Mouse (Mus musculus) B cell, adult 2 months (primary cell): Measurements from ENCODE around the gene Slc2a8.
A peak's percentile ranks its signal among the peaks of the same experiment; 100 is the strongest.

Experiments
- DNase-seq, 2 experiments: peaks; one replicate each; pipeline ENCODE4 v3.0.0; 2022

The Slc2a8 gene

DNA sequence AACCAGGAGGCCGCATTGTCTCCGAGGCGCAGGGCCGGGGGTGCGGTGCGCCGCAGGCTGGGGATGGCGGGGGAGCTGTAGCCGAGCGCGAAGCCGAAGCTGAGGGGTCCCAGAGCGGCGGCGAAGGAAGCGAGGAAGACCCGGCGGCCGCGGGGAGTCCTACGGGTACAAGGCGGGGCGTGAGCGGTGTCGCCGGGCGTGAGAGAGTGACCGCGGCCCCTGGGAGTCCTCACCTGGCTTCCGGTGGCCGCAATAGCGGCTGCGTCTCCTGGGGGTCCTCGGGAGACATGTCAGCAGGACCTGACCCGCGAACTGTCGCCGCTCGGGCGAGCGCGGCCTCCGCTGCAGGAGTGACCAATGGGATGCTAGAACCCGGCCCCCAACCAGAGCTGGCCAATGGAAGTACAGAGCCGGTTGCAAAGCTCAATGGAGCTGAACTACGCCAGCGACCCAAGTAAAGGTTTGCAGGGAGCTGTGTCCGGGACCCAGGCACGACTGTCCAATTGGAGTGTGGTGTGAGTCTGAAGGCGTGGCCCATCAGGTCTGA, at the start of gene Slc2a8:
Gene Slc2a8 (minus strand): TSS at position 359 of the 547 bp plus-strand sequence.
- DNase-seq, result peak; percentile 75

DNA sequence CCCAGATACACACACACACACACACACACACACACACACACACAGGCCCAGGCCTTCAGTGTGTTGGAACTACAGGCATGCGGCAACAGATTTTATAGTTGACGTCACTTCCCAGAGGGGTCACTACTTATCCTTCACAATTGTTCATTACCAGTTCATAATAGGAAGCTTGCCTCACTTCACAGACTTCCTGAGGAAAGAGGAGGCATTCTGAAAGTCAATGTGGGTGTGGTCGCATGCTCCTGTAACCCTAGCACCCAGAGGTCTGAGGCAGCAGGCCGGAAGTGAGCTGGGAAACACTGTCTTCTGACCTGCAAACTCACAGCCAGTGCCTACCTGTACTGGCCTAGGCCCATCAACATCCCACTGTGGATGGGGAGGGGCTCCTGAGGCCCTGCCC, 43.2 kb upstream of the Slc2a8 start:
- DNase-seq, result peak; percentile 28 to 29

DNA sequence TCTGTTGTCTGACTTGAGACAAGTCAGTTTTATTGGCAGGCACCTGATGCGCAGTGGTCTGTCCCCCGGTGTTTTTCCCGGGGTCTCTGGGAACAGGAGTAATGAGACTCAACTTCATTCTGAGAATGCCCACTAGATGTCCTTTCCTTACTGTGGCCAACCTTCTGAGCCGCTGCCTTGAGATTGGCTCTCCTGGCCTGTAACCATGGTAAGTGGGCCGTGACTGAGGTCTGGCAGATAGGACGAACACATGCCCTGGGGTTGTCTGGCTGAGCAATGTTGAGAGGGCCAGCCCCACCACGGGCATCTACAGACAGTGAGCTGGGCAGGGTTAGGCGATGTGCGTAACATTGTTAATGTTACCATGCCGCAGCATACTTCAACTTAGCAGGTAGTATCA, 42.7 kb upstream of the Slc2a8 start:
- no peak for DNase-seq

DNA sequence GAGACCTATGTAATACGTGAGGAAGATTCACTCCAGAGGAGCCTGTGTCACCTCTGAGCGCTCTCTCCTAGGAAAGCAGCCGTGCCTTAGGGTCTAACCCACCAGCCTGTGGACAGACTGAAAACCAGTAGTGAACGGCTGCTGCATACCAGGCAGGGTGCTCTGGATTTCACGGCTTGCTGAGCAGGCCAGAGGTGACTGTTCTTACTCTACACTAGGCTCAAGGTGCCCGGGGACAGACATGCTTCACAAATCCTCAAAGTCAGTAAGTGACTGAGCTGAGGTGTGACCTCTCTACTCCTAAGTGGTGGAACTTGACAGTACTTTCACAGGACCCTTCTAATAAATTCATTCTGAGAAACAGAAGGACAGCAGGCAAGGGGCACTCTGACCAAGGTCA, 41.0 kb upstream of the Slc2a8 start:
- no peak for DNase-seq

DNA sequence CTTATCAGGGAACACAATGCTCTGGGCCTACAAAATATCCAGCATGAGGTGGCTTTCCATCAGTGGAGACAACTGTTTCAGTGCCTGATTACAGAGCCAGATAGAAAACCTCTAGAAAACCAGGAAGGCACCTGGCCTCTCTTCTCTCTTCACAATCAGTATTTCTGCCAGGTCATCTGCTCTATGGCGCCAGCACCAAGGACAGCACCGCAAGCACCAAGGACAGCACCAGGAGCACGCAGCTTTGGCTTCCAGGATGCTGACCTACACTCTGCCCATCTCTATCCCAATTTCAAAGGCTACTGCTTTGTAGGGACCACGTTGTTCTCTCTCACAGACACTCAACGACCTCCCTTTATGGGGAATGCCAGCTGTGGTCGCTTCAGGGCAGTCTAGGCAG, 36.1 kb upstream of the Slc2a8 start:
- peak; percentile 42 to 46 for DNase-seq

DNA sequence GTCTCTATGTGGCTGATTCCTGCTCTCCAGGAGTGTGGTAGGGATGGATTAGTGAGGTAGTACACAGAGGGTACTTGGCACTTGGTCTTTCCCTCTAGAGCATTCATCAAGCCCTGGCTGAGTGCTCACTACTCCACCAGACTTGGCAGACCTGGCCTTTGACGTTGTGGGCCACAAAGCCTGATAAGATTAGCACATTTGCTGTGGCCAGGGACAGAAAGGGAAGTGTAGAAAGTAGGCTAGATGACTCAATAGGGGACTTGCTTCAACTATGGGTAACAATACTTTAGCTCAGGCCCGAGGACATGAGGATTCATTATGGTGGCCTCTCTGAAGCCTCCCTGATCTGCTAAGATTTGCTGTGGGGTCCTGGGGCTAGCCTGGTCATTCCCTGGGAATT, 35.3 kb upstream of the Slc2a8 start:
- DNase-seq, result no peak

DNA sequence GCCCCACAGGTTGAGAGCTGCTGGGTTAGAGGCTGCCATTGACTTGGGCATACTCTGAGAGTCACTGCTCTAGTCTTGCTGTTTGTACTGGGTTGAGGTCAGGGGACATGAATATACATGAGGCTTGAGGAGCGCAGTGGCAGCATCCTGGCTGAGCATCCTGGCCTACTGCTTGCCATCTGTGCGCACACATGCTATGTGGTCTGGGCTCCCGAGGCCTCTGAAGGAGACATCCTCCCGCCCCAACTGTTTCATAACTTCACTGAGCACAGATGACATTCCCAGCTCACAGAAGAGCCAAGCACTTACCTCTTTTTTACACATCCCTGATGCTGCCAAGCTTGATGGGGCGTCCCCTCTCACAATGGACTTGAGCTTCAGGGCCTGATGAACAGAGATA, 33.0 kb upstream of the Slc2a8 start:
- DNase-seq, result no peak

DNA sequence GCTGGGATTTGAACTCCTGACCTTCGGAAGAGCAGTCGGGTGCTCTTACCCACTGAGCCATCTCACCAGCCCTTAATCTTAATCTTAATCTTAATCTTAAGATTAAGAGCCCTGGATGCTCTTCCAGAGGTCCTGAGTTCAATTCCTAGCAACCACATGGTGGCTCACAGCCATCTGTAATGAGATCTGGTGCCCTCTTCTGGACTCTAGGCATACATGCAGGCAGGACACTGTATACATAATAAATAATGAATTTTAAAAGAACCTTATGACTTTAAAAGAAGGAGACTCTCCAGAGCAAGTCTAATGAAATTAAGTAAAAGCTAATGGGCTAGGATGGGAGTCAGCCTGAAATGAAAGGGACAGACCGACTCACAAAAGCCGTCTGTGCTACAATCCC, 27.2 kb upstream of the Slc2a8 start:
- peak in 1 of 2 experiments; percentile 8 for DNase-seq

DNA sequence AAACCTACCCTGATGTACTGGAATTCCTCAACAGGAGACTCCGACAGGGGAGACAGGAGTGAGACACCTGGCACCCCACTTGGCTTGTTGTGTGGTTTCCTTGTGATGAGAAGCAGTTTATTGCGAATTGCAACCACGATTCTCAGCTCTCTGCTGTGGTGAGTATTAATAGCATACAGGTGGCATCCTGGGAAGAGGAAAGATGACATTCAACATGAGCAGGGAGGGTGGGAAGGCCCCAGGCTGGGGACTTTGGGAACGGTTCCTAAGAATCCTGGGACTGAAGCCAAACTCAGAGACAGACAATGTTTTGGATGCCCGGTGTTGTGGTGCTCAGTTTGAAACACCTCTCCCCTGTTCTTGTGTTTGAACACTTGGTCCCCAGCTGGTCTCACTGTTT, 23.2 kb upstream of the Slc2a8 start:
- no peak for DNase-seq

DNA sequence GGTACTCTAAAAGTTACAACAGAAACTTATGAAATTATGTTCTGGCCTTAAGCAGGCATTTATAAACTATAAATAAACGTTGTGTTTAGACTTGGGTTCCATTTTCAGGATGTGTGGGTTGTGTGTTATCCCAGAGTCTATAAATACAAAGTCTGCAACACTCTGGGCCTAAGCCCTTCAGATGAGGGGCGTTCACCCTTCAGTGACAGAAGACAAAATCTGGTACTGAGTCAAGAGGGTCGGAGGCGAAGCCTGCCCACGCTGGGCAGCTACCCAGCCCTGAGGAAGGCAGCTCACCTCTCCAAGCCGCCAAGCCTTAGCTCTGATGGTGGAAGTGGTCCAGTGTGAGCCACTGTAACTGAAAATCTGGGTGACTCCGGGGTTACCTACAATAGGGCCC, 20.3 kb upstream of the Slc2a8 start:
- no peak for DNase-seq

DNA sequence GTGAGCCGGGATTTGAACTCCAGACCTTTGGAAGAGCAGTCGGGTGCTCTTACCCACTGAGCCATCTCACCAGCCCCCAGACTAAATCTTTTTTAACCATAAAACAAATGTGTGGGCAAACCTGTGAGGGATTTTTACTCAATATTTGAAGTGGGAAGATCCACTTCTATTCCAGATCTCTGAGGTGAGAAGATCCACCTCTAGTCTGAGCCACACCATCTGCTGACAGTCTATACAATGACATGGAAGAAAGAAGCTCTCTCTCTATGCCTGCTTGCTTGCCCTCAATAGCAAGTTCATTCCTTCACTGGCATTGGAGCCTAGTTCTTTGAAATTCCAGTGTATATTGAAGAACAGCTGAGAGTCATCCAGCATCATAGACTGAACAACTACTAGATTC, 17.9 kb upstream of the Slc2a8 start:
- DNase-seq, result no peak

DNA sequence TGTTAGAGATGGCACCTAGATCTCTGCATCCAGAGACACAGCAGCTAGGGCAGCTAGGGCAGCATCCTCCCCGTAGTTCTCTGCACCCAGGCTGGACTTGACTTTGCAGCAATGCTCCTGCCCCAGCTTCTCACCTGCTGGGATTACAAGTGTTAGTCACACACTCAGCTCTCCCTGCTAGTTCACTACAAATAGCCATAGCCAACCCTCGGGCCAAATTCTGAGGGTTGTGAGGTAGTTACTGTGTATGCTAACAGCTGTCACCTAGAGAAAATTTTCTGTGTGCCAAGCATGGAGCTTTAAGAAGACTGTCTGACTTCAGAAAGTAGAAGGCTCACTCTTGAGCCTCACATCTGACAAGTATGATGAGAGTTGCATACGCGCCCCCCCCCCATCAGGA, 15.9 kb upstream of the Slc2a8 start:
- no peak for DNase-seq

DNA sequence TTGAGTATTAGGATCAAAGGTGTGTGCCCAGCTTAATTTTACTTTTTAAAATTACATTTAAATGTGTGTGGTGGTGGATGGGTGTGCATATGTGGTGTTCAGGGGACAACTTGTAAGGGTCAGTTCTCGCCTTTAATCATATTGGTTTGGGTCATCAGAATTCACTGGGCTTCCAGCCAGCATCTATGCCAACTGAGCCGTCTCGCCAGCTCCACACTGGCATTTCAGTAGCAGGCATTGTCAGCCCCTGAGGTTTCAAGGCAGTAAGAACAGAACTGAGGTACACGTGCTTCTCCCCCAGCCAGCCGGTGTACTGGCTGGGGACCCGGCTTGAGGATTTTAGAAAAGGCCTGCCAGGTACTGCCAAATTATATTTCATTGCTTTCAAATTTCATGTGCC, 15.2 kb upstream of the Slc2a8 start:
- DNase-seq, result no peak

DNA sequence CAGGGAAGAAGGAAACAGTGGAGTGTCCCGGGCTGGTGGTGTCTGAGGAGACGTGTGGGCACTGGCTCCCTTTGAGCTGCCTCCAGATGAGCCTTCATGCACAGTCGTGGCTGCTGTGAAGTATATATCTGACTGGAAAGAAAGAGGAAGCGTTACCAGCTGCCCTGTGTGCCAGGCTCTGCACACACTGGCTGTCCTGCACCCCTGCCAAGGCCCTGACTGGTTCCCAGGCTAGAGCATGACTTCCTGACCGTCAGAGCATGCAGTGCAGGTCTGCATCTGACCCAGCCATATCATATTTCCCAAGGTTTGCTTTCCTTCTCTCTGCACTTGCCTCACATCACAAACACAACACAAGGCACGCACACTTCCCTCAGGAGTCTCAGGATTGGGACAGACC, 10.2 kb upstream of the Slc2a8 start:
- DNase-seq, result no peak

DNA sequence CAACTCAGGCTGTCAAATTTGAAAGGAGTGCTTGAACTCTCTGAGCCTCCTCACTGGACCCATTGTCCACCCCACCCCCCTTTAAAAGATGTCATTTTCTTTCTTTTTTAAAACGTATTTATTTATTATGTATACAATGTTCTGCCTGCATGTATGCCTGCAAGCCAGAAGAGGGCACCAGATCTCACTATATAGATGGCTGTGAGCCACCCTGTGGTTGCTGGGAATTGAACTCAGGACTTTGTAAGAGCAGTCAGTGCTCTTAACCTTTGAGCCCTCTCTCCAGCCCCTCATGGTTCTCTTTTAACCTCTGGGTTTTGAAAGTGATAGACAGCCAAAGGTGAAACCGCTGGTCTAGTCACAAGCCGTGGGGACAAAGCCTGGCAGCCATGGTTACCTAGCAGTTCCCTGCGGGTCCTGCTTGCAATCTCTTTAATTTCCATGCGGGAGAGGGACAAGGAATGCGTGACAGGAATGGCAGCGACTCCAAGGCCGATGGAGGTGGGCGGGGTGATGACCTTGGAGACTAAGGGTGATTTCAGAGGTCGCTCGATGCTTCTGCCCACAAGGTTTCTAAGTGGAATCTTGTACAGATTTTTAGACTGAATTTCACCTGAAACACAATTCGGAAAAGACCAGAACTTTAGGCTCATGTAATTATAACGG, 8.4 kb upstream of the Slc2a8 start:
- peak; percentile 53 to 56 for DNase-seq

DNA sequence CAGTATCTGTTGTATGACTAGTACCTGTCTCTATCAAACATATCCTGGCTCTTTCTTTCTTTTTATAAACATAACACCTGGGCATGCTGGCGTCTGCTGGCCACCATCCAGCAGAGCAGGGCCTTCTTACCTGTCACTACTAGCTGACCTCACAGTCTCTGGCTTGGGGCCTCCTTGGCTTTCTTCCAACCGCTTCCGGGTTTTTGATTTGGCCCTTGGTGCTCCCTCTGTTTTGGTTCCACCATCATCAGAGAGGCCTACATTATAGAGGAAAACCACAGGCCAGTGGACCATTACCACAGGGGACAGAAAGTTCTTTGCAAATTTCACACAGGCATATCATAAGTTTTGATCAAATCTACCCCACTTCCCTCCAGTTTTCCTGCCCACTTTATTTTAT, 7.5 kb upstream of the Slc2a8 start:
- DNase-seq, result no peak

DNA sequence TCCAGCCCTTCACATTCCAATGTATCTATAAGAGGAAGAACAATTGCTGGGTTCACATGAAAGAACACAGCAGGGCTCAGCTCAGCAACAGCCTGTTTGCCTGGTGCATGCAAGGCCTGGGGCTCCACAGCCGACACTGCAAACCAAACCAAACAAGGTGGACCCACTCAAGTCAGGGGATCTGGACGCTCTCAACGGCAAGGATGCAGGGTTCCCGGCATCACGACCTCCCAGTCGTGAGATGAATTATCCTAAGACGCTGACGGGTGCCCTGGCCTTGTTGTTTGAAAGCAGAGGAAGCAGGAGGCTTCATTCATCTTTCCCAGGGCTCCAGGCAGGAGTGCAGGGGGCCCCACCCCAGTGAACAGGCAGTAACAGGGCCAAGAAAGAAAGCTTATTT, 4.0 kb upstream of the Slc2a8 start:
- no peak for DNase-seq

DNA sequence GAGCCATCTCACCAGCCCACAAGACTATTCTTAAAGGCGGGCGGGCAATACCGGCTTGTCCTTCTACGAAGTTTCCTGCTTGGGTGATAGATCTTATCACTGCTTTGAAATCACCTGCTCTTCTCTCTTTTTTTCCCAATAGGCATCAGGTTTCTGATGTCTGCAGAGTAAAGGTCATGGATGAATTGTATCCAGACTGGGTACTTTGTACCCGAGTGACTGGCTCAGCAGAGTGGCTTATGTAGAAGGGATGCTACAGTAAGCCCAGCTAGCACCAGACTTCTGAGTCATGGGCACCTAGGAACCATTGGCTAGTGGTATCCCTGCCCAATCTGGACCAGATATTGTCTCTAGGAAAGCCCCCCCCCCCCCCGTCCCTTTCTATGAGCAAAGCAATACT, 1.7 kb upstream of the Slc2a8 start:
- DNase-seq, result no peak

DNA sequence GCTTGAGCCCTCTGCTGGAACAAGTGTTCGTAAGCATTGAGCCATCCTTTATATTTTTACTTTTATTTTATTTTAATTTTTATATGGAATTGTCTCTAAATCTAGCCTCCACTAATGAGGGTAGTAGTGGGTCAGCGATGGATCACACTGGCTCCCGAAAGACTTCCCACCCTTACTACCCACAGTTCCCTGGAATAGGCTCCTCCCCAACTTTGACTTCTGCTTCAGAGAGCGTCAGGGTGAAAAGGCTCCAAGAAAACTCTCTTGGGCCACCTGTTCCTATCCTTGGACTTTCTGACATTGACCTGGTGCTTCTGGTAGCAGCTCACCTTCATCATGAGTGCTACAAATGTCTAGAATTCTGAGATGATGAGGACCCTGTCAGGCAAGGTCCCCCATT, 817 bp upstream of the Slc2a8 start:
- DNase-seq, result no peak

DNA sequence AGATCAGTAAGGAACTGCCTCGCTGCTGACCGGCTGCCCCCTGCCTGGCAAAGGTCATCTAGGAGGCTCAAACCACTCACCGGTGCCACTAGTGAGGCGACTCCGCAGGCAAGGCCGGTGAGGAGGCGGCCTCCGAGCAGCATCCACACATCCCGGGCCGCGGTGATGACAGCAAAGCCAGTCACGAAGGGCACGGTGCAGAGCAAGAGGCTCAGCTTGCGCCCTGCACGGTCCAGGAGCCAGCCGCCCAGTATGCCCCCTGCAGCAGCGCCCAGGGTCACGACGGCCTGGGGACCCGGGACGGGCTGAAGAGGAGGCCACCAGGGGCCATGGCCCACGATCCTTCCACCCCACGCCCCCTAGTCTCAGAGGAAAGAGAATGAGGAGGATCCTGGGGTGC, 602 bp downstream of the Slc2a8 start:
- DNase-seq, result peak; percentile 8 to 26

DNA sequence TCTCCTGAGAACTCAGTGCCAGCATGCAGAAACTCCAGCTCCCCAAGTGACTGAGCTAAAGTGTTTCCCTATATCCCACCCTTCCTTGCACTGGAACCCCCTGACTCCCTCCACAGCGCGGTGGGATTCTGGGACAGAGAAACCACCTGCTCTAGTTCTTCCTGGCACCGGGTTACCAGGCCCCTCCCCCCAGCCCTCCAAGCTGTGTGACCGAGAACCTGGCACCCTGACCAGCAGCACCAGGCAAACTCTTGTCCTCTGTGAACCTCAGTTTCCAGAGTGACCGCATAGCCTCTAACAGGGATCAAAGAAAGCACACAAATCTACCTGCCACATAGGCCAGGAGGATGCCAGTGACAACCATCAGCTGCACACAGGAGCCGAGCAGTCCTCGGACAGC, 2.2 kb downstream of the Slc2a8 start:
- no peak for DNase-seq

DNA sequence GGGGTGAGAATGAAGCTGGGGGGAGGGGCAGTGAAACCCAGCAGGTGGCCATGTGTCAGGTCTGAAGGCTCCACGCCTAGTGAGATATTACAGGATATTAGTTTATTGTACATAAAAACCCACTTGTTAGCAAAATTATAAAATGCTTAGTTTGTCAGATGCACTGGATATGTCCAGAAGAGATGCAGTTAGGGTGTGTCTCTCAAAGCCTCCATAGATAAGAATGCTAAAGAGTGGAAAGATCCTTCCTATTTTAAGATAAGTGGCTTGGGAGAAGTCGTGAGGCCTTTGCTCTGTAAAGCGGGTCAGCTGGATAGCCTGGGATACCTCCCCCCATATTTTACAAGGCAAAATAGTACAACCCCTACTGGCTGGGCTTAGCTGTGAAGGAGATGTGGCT, 3.2 kb downstream of the Slc2a8 start:
- DNase-seq, result no peak

DNA sequence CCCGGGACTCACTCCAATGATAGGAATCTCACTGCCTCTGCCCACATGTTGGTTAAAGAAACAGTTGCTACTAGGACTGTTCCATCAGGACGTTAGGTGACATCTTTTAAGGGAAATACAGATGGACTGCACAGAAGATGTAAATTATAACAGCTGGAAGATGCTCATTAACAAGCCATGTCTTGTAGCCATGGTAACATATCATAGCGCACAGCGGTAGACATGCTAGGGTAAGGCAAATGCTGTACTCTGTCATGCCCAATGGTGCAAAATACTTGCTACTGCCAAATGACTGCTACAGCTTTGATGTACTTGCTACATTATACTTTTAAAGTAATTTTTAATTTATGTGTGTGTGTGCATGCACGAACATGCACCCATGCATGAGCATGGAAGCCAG, 4.8 kb downstream of the Slc2a8 start:
- no peak for DNase-seq

DNA sequence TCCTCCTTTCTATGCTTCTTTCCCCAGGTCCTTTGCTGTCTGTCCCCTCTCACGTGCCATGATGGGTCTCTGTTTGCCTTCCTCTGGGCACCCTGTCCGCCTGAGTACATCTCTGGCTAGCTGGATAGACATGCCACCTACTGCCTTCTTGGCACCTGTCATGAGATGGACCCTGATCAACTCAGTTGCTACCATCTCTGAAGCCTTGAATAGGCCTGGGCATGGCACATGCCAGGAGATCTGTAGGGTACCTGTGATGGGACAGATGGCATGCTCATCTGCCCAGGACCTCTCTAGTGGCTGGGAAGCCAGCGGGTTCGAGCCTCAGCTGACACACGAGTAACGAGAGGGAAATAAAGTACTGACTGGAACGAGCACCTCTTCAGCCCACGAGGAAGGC, 7.7 kb downstream of the Slc2a8 start:
- no peak for DNase-seq

DNA sequence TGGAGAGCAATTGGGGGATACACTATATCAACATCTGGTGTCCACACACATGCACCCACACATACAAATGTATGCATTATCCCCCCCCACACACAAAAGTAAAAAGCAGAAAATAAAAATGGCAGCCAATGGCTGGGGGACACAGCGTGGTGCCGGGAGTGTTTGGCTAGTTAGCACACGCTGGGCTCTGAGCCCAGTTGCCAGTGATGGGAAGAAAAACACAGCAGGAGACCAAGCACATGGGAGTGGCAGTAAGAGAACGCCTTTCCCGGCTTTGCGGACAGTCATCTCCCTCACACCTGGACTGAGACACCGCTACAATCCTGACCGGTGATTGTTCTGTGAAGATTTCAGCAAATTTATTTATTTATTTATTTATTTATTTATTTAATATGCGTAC, 10.6 kb downstream of the Slc2a8 start:
- DNase-seq, result no peak
